Mouse (Mus musculus) brain, adult 2 months (tissue): ENCODE results near the gene Olfr1112.
"Not testable (repeated sequence)": the region's sequence is repeated elsewhere in the genome, so short reads cannot be mapped to it uniquely, and the experiment has no call there.

Experiments used
- DNase-seq: peaks from one replicate; pipeline ENCODE4 v3.0.0; 2011; ENCODE audit warnings: low read depth, low spot score

The Olfr1112 gene

DNA sequence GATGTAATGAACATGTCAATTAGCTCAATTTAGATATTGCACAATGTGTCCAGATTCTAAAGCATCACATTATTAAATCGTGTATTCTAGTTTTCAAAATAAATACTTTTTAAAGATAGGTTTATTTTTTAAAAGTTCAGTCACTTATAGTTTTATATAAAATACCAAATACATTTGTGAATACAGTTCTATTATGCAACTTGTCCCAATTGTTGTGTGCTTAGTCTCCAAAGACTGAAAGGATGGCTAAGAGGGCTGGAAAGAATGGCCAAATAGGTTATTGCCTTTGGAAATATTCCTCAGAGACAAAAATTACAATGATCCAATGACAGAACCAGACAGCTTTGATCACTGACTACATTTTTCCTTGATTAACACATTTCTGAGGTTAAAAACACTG lies at the start of gene Olfr1112:
Olfr1112 (plus strand) TSS at position 301 of the 400 bp plus-strand sequence.
- DNase-seq = no peak

DNA sequence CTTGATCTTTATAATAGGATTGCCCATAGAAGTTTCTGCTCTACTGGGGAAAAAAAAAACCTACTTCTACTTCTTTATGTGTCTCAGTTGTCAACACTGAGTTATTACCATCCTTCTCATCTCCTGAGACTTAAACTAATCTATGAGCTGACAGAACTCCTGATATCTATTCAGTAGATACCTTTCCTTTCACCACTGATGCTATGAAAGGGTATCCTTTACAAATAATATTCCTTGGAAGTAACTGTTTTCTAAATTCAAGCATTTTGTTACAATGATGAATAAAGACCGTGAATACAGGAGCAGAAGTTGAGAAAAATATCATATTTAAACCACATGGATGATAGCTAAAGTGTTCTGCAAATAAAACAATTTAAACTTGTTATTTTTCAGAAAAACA lies 47.4 kb upstream of the Olfr1112 start, which contains the start of gene Olfr1110:
Olfr1110 (minus strand) TSS at position 101 of the 400 bp plus-strand sequence.
- DNase-seq = no peak

DNA sequence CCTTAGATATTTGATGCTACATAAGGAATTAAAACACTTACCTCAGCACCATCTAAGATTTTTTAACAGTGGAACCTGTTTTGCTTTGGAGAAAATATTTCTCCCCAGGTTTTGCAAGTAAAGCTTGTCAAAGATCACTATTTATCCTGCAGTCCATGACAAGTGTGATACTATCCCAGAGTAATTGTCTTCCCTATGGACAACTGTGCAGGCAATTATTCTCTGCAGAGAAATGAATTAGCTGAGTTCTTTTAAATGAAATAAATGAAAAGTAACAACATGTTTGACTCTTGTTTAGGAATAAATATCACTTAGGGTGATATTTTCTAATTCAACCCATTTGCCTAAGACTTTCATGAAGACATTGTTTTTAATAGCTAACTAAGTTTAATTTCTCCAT lies 35.1 kb upstream of the Olfr1112 start, which contains the start of gene Olfr1111:
Olfr1111 (minus strand) TSS at position 101 of the 400 bp plus-strand sequence.
- no peak for DNase-seq

DNA sequence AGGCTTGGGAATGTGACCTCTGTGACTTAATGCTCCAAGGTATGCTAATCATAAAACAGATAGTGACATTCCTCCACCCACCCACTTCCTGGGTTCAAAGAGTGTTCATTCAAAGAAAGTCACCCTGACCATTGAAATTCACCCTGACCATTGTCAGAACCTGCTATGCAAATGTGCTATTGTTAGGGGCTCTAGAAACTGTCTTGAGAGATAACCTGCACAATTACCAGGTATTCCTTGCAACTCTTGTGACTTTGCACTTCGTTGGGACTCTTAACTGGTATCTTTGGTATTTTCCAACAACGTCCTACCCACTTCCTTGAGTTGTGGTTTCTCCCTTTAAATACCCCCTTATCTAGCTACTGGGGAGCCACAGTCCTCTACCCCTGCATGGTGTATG lies 19.9 kb upstream of the Olfr1112 start:
- DNase-seq = not testable (repeated sequence)

- no peak for DNase-seq
Measured at GRCm38 (mm10) chr2:87208670-87209069, 21.1 kb downstream of the Olfr1112 start, which contains the start of gene Olfr1113. Gene Olfr1113 (plus strand): TSS chr2:87208970.
